9 mouse cellular contexts compared by ENCODE assay signal in genomic region chr4:54966161-54966806, GRCm38 (mm10). TPM values are rescaled to one million over a fixed set of nuclear protein-coding genes. Genes with fewer than 3 reads are reported as not detected.
DNase-seq lines count a peak whose midpoint lies in the region; ATAC-seq and TF ChIP-seq lines count a peak whose summit lies in the region.
"Had no signal": no experiment of that assay in that cellular context is flagged by ENCODE, and none has a peak within 500 bp of the region (broad histone marks: within the 10 kb centered on the region; RNA-seq: fewer than 3 reads in every experiment).

No protein-coding gene starts in this region.

- WGBS in intestine, postnatal 0 days: 43% methylated on average over 17 of the region's 17 CpGs
- 47% methylated on average over 17 of the region's 17 CpGs for WGBS in limb, embryonic 15.5 days
- whole genome bisulfite sequencing in neural tube, embryonic 12.5 days: 62% methylated on average over 17 of the region's 17 CpGs

- peak overlapping the region; percentile 43 for H3K27ac ChIP-seq in intestine, postnatal 0 days (ENCODE audit: low read depth, low read length)
- H3K27ac ChIP-seq in limb, embryonic 15.5 days: peak overlapping the region; percentile 68
- H3K27ac ChIP-seq in neural tube, embryonic 12.5 days: 0 out of 2 replicates have a peak overlapping the region, but pooled peaks have one; percentile 15

- DNase-seq in cerebellum, adult 9-11 months: peak; percentile 25
- DNase-seq in cerebellum, adult 11 months: no peak
- DNase-seq in adrenal gland, postnatal 10 days: peak; percentile 76
- peak; percentile 67 to 72 for DNase-seq in frontal cortex, postnatal 36 days (ENCODE audit: low spot score in 2 of 2)
- no peak for DNase-seq in spleen, adult 18-20 months

- H3K9me3 ChIP-seq in intestine, postnatal 0 days (ENCODE audit: control insufficient read depth): no peaks in the 10 kb centered on the region
- no peaks in the 10 kb centered on the region for H3K9me3 ChIP-seq in limb, embryonic 15.5 days
- H3K9me3 ChIP-seq in neural tube, embryonic 12.5 days: no peaks in the 10 kb centered on the region

- H3K4me2 ChIP-seq in intestine, postnatal 0 days (replicated peaks; ENCODE audit: low read depth): peak overlapping the region; percentile 35
- peak overlapping the region; percentile 10; the same call in 1 of the 2 replicates for H3K4me2 ChIP-seq in limb, embryonic 15.5 days
- peak overlapping the region; percentile 35 for H3K4me2 ChIP-seq in neural tube, embryonic 12.5 days (replicated peaks)

- H3K4me3 ChIP-seq in intestine, postnatal 0 days (ENCODE audit: low read depth, low read length): peak overlapping the region; percentile 13; the same call in 1 of the 2 replicates
- H3K4me3 ChIP-seq in limb, embryonic 15.5 days: no peak overlapping the region
- H3K4me3 ChIP-seq in neural tube, embryonic 12.5 days: no peak overlapping the region
- H3K4me3 ChIP-seq: erythroblast, embryonic 14.5 days had no signal

- TF ChIP-seq CTCF in intestine, postnatal 0 days (IDR thresholded peaks at IDR 0.05; ENCODE audit: low read depth): no peak

- H3K9ac ChIP-seq in intestine, postnatal 0 days (ENCODE audit: low read depth, low read length): no peak overlapping the region
- no peak overlapping the region for H3K9ac ChIP-seq in limb, embryonic 15.5 days
- no peak overlapping the region for H3K9ac ChIP-seq in neural tube, embryonic 12.5 days

- no peak for ATAC-seq in intestine, postnatal 0 days
- no peak for ATAC-seq in limb, embryonic 15.5 days (ENCODE audit: insufficient number of reproducible peaks, low FRiP score, low TSS enrichment, low read depth)
- peak; percentile 49 for ATAC-seq in neural tube, embryonic 12.5 days (ENCODE audit: low FRiP score, low read depth)

- no peaks in the 10 kb centered on the region for H3K27me3 ChIP-seq in intestine, postnatal 0 days (replicated peaks; ENCODE audit: control insufficient read depth, insufficient read depth, low read length)
- H3K27me3 ChIP-seq in limb, embryonic 15.5 days: no peaks in the 10 kb centered on the region
- H3K27me3 ChIP-seq in neural tube, embryonic 12.5 days (replicated peaks): no peaks in the 10 kb centered on the region

- peaks cover 7% of the 10 kb centered on the region; the same call in 1 of the 2 replicates for H3K4me1 ChIP-seq in intestine, postnatal 0 days (replicated peaks; ENCODE audit: control insufficient read depth, insufficient read depth, low read length)
- peaks cover 27% of the 10 kb centered on the region for H3K4me1 ChIP-seq in limb, embryonic 15.5 days
- peaks cover 39% of the 10 kb centered on the region for H3K4me1 ChIP-seq in neural tube, embryonic 12.5 days

- no peaks in the 10 kb centered on the region for H3K36me3 ChIP-seq in intestine, postnatal 0 days (ENCODE audit: control insufficient read depth, insufficient read depth)
- H3K36me3 ChIP-seq in limb, embryonic 15.5 days: no peaks in the 10 kb centered on the region
- peaks cover 15% of the 10 kb centered on the region; the same call in 1 of the 2 replicates for H3K36me3 ChIP-seq in neural tube, embryonic 12.5 days

RNA-seq across cellular contexts. Expression of gene Zfp462, which starts 21.4 kb away (rescaled TPM):
- total RNA-seq in adrenal gland, postnatal 10 days (2021): 10 to 100 TPM; 36.5 to 49.0 TPM
- polyA plus RNA-seq in intestine, postnatal 0 days (2015; fragmentation: Nextera tagmentation; extraction: Ambion mirVana): 1.1 and 1.5 TPM in 2 replicates
- polyA plus RNA-seq in limb, embryonic 15.5 days (2015; fragmentation: Nextera tagmentation; extraction: Ambion mirVana): 3.1 and 5.5 TPM in 2 replicates
- 14.9 and 18.5 TPM in 2 replicates for polyA plus RNA-seq in neural tube, embryonic 12.5 days (2016; fragmentation: Nextera tagmentation; extraction: Ambion mirVana)
- polyA plus RNA-seq: erythroblast, embryonic 14.5 days had no signal

Comparison
In these comparisons a context has a peak if more than half of its experiments do, and no peak if none do; other contexts are left out.
1. DNase-seq: peak in cerebellum, adult 9-11 months (single experiment), adrenal gland, postnatal 10 days (single experiment) and frontal cortex, postnatal 36 days (2 of 2); none in cerebellum, adult 11 months (single experiment) and spleen, adult 18-20 months (0 of 2).
2. H3K27ac ChIP-seq: peak in every context shown above with its lines; median percentile 68 in limb, embryonic 15.5 days; 43 in intestine, postnatal 0 days; 15 in neural tube, embryonic 12.5 days.
3. Peak in every context shown above with its lines, with median percentiles within 50 percentile points of each other: H3K4me2 ChIP-seq.